Mouse (Mus musculus) bone marrow macrophage, adult 2 months (primary cell): ENCODE measurements around the gene Mto1. TPM values are rescaled to one million over a fixed set of nuclear protein-coding genes. Genes with fewer than 3 reads are reported as not detected.
A peak's percentile ranks its signal among the peaks of the same experiment; 100 is the strongest.

Experiments used
- H3K27ac ChIP-seq: 2 replicates; pipeline ENCODE4 v1.5.1; 2012; ENCODE audit warnings: low read depth, low read length; ENCODE audit not compliant: insufficient read depth
- H3K4me1 ChIP-seq: 2 replicates; pipeline ENCODE4 v1.6.1; 2012; ENCODE audit warnings: low read length; ENCODE audit not compliant: control insufficient read depth, insufficient read depth
- H3K4me3 ChIP-seq: 2 replicates; pipeline ENCODE4 v1.5.1; 2012; ENCODE audit warnings: mild to moderate bottlenecking, low read length, moderate library complexity; ENCODE audit not compliant: insufficient read depth
- CTCF ChIP-seq: IDR thresholded peaks from 2 replicates; pipeline ENCODE4 v1.5.1; 2012; ENCODE audit warnings: low read depth, mild to moderate bottlenecking, low read length, moderate library complexity
- POLR2A ChIP-seq: IDR thresholded peaks from 2 replicates; pipeline ENCODE4 v1.6.1; 2012; ENCODE audit warnings: mild to moderate bottlenecking, low read depth, low read length, borderline replicate concordance
- polyA plus RNA-seq: library from polyadenylated mRNA; stranded (reverse); fragments of >200 nt; gene quantifications from 2 replicates; pipeline ENCODE4 v1.2.4, GENCODE M21; 2012; ENCODE audit not compliant: missing spikeins, insufficient read depth, insufficient read length

Mto1 gene
- polyA plus RNA-seq, 1 experiment = 15.3 TPM

GRCm38 (mm10) chr9:78481423-78482331 is 33.7 kb downstream of the Mto1 start:
- TF ChIP-seq CTCF (no peak), POLR2A (peak; percentile 97)
- peaks cover 3% of the 10 kb centered on the region; the same call in 1 of the 2 replicates for H3K4me1 ChIP-seq
- peak overlapping the region; percentile 99 for H3K4me3 ChIP-seq
- peak overlapping the region; percentile 98 for H3K27ac ChIP-seq

DNA sequence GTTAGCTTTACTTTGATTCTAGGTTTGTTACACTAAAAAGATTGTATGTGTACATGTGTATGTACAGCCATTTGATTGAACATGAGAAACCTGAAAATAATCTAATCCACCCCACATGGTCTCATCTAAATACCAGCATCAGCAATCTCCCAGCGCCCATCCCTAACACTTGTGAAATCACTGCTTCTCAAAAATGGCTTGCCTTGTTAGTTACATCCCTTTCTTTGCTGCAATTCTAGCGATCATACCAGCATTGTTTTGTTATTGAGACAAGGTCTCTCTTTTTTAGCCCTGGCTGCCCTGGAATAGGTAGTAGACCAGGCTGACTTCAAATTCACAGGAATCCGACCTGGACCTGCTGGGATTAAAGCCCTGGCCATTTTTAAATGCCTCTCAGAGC is 34.4 kb downstream of the Mto1 start:
- H3K4me3 ChIP-seq = peak overlapping the region; percentile 84
- TF ChIP-seq CTCF = no peak
- TF ChIP-seq POLR2A = no peak
- H3K27ac ChIP-seq = peak overlapping the region; percentile 98
- peaks cover 3% of the 10 kb centered on the region; the same call in 1 of the 2 replicates for H3K4me1 ChIP-seq

DNA sequence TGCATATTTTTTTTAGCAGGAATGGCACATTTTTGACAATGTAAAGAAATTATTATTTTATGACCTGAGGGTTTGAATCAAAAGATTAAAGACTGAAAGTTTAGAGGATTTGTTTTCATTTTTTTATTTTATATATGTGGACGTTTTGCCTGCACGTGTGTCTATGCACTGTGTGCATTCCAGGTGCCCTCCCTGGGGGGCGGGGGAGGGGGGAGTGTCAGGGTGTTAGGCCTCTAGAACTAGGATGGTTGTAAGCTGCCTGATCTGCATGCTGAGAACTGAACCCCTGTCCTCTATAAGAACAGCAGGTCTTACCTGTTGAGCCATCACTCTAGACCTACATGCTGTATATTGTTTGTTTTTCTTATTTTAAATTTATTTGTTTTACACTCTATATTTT is 36.7 kb downstream of the Mto1 start:
- TF ChIP-seq POLR2A = no peak
- TF ChIP-seq CTCF = no peak
- Histone ChIP-seq H3K4me3 (no peak overlapping the region), H3K27ac (no peak overlapping the region), H3K4me1 (peaks cover 11% of the 10 kb centered on the region)

- Histone ChIP-seq H3K27ac (peak overlapping the region; percentile 74; the same call in 1 of the 2 replicates), H3K4me1 (peaks cover 11% of the 10 kb centered on the region), H3K4me3 (peak overlapping the region; percentile 71)
Observed at GRCm38 (mm10) chr9:78488021-78488420, 40.0 kb downstream of the Mto1 start.

DNA sequence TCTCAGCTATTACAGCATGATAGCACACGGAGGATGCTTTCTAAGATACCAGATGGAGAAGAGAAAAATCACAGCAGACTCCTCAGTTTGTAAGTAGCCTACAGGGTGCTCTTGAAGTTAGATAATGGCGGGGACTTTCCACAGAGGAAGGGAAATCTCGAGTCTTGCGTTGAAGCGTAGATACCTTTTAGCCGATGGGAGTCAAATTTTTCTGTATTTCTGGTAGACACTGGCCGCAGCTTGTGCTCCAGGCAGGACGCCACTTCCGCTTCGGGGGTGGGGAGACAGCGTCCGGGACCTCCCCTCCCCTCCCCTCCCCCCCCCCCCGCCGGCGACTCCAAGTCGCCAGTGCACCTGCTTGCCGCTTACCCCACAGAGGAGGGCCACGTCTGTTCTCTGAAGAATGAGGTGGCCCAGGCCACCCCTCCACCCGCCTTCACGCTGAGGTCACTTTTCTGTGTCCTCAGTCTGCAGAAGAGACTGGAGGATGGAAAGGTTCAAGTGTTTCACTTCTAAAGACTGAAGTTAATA is 40.9 kb downstream of the Mto1 start, which contains the start of gene Eef1a1:
TSS of gene Eef1a1 (minus strand) at position 262 of the 531 bp plus-strand sequence.
- Histone ChIP-seq H3K4me3 (peak within 1 kb of the TSS; percentile 71), H3K27ac (peak within 1 kb of the TSS; percentile 74), H3K4me1 (peaks cover 8% of the 10 kb centered on the region)
- TF ChIP-seq POLR2A (no peak), CTCF (no peak)

GRCm38 (mm10) chr9:78491169-78491568 is 43.2 kb downstream of the Mto1 start:
- Histone ChIP-seq H3K4me1 (peaks cover 13% of the 10 kb centered on the region), H3K4me3 (no peak overlapping the region), H3K27ac (no peak overlapping the region)
- TF ChIP-seq POLR2A (no peak), CTCF (no peak)

DNA sequence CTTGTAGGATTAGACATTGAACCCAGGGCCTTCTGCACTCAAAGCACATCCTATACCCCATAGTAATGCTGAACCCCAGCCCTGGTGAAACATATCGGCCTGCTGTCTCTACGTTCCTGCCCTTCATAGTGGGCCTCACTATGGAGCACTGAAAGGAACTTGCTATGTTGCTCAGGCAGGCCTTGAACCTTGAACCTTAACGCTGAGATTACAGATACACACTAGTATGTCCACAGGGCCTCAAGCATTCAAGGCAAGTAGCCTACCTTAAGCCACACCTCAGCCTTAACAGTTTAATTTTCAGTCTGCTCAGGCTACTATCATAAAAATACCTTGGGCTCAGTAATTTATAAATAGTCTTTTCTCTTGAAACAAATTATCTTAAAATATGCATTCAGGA is 44.2 kb downstream of the Mto1 start:
- Histone ChIP-seq H3K4me3 (no peak overlapping the region), H3K4me1 (peaks cover 13% of the 10 kb centered on the region), H3K27ac (no peak overlapping the region)
- no peak for TF ChIP-seq CTCF
- no peak for TF ChIP-seq POLR2A

GRCm38 (mm10) chr9:78493171-78493570 is 45.2 kb downstream of the Mto1 start:
- TF ChIP-seq POLR2A (no peak), CTCF (no peak)

DNA sequence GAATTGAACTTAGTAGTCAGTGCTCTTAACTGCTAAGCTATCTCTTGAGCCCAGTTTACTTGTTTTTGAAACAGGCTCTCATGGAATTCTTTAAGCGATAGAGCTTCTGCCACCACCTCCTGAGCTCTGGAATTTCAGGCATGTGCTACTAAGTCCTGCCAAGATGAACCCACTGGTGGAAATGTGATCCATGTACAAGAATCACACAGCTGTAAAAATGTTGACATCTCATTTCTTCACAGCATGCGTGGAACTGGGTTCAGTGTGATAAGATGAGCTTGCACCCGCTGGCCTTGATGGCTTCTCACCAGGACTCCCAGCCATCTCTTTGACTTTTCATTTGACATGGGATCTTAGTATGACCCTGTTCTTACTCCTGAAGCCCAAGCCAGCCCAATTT is 52.4 kb downstream of the Mto1 start:
- TF ChIP-seq CTCF (no peak), POLR2A (no peak)
- Histone ChIP-seq H3K27ac (no peak overlapping the region), H3K4me1 (peaks cover 37% of the 10 kb centered on the region), H3K4me3 (no peak overlapping the region)

More at GRCm38 (mm10) chr9:78493171-78493570, 45.2 kb downstream of the Mto1 start:
- Histone ChIP-seq H3K4me1 (peaks cover 6% of the 10 kb centered on the region), H3K4me3 (no peak overlapping the region), H3K27ac (no peak overlapping the region)

GRCm38 (mm10) chr9:78501284-78501683 is 53.3 kb downstream of the Mto1 start:
- TF ChIP-seq CTCF (no peak; the same call in 1 of the 2 replicates), POLR2A (no peak)

More at GRCm38 (mm10) chr9:78501284-78501683, 53.3 kb downstream of the Mto1 start:
- H3K4me1 ChIP-seq = peaks cover 36% of the 10 kb centered on the region
- H3K27ac ChIP-seq = no peak overlapping the region
- no peak overlapping the region for H3K4me3 ChIP-seq
